Mouse (Mus musculus) gastrocnemius, adult 8-10 months (tissue): ENCODE results near the gene Peli2. TPM values are rescaled to one million over a fixed set of nuclear protein-coding genes. Genes with fewer than 3 reads are reported as not detected.

Source experiments
- DNase-seq, 2 experiments: peaks; one replicate each; pipeline ENCODE4 v3.0.0; 2022; ENCODE audit warnings: low spot score in 2 of 2
- total RNA-seq, 4 experiments: library from RNA; stranded (reverse); gene quantifications; 2 replicates each; pipeline ENCODE4 v1.2.4; 2022

The Peli2 gene
- total RNA-seq, 4 experiments from 2014 or later: 8.3 to 15.3 (median 11.4) TPM

GRCm38 (mm10) chr14:48213593-48213992, 93.0 kb downstream of the Peli2 start:
- DNase-seq: no peak

GRCm38 (mm10) chr14:48222051-48222450, 101.4 kb downstream of the Peli2 start:
- DNase-seq: no peak

GRCm38 (mm10) chr14:48222684-48223083, 102.1 kb downstream of the Peli2 start:
- no peak for DNase-seq

- DNase-seq: no peak
These were observed 103.6 kb downstream of the Peli2 start for GRCm38 (mm10) chr14:48224203-48224602.

- no peak for DNase-seq
These were observed 104.3 kb downstream of the Peli2 start for GRCm38 (mm10) chr14:48224861-48225300.

- no peak for DNase-seq
These were observed 105.3 kb downstream of the Peli2 start for GRCm38 (mm10) chr14:48225810-48226446.

- DNase-seq: no peak
These were observed 106.1 kb downstream of the Peli2 start for GRCm38 (mm10) chr14:48226759-48227158.

GRCm38 (mm10) chr14:48234785-48235519, 114.3 kb downstream of the Peli2 start:
- DNase-seq: no peak

- no peak for DNase-seq
These were observed 120.7 kb downstream of the Peli2 start for GRCm38 (mm10) chr14:48241335-48241734.

GRCm38 (mm10) chr14:48246236-48246635, 125.6 kb downstream of the Peli2 start:
- no peak for DNase-seq

- no peak for DNase-seq
These were observed 126.3 kb downstream of the Peli2 start for GRCm38 (mm10) chr14:48246963-48247362.

GRCm38 (mm10) chr14:48249459-48249858, 128.8 kb downstream of the Peli2 start:
- DNase-seq: no peak

- DNase-seq: no peak
These were observed 129.3 kb downstream of the Peli2 start for GRCm38 (mm10) chr14:48249909-48250308.

- no peak for DNase-seq
These were observed 130.9 kb downstream of the Peli2 start for GRCm38 (mm10) chr14:48251381-48251979.

GRCm38 (mm10) chr14:48253183-48253582, 132.6 kb downstream of the Peli2 start:
- no peak for DNase-seq

GRCm38 (mm10) chr14:48254696-48255095, 134.1 kb downstream of the Peli2 start:
- no peak for DNase-seq

- DNase-seq: no peak
These were observed 134.7 kb downstream of the Peli2 start for GRCm38 (mm10) chr14:48255290-48255689.

- DNase-seq: no peak
These were observed 137.1 kb downstream of the Peli2 start for GRCm38 (mm10) chr14:48257759-48258158.

- no peak for DNase-seq
These were observed 138.2 kb downstream of the Peli2 start for GRCm38 (mm10) chr14:48258696-48259366.

GRCm38 (mm10) chr14:48263146-48263545, 142.5 kb downstream of the Peli2 start:
- DNase-seq: no peak

GRCm38 (mm10) chr14:48266710-48267109, 146.1 kb downstream of the Peli2 start:
- no peak for DNase-seq

GRCm38 (mm10) chr14:48278291-48278690, 157.7 kb downstream of the Peli2 start:
- DNase-seq: no peak
